Mouse (Mus musculus) NIH3T3 (cell line): Measurements from ENCODE around the gene Cdc20b.
"Not testable (repeated sequence)": the region's sequence is repeated elsewhere in the genome, so short reads cannot be mapped to it uniquely, and the experiment has no call there.

Experiments
- DNase-seq: peaks from one replicate; pipeline ENCODE4 v3.0.0-alpha.2; 2012; ENCODE audit warnings: low read depth

Gene Cdc20b

DNA sequence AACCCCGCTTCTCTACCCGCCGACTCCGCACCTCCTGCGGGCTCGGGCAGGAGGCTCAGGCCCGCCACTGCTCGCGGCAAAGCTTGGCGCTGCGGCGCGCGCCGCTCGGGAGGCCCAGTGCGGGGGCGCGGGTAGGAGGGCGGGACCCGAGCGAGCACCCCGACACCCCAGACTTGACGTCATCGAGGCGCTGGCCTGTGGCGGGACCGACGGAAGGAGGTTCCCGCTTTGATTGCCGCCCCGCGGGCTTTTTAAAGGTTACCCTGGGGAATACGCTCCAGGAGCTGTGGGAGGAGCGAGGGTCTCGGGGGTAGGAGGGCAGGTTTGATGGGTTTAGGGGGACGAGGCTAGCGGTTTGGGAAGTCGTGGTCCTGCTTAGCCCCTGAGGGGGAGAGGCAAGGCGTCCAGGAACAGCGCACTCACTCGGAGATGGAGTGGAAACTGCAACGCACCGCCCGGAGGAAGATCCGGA, at the start of gene Cdc20b:
Cdc20b (plus strand) TSS at position 162 of the 472 bp plus-strand sequence.
- no peak for DNase-seq

- DNase-seq, result no peak
These were observed 49.1 kb upstream of the Cdc20b start for GRCm38 (mm10) chr13:112985605-112986450.

- no peak for DNase-seq
These were observed 48.4 kb upstream of the Cdc20b start for GRCm38 (mm10) chr13:112986451-112986950.

- peak; percentile 97 for DNase-seq
These were observed 47.4 kb upstream of the Cdc20b start, which contains the start of gene Ccno for GRCm38 (mm10) chr13:112987532-112987943. TSS of gene Ccno (plus strand) at chr13:112987802.

DNA sequence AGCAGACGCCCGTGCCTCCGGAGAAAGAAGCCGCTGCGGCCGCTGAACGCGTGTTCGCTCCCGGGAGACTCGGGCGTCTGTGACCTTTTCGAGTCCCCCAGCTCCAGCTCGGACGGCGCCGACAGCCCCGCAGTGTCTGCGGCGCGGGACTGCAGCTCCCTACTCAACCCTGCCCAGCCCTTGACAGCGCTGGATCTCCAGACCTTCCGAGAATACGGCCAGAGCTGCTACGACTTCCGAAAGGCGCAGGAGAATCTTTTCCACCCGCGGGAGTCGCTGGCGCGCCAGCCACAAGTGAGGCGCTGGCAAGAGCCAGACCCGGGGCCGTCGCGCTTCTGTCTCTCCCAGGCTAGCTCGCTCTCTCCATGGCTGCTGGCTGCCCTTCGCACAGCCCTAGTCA, 46.9 kb upstream of the Cdc20b start:
- peak; percentile 40 for DNase-seq

DNA sequence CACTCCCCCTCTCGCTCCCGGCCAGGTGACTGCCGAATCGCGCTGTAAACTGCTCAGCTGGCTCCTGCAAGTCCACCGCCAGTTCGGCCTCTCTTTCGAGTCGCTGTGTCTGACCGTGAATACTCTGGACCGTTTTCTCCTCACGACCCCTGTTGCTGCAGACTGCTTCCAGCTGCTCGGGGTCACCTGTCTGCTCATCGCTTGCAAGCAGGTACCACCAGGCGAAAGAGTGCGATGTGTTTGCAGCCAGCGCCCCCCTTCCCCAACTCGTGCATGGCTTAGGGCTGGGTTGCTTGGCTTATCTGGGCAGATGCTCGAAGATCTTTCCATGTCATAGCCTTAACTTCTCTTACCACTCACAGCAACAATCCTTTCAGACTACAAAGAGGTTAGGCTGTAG, 46.0 kb upstream of the Cdc20b start:
- DNase-seq, result no peak

GRCm38 (mm10) chr13:112989541-112989940, 45.4 kb upstream of the Cdc20b start:
- DNase-seq, result peak; percentile 24

- no peak for DNase-seq
These were observed 44.6 kb upstream of the Cdc20b start for GRCm38 (mm10) chr13:112990346-112990745.

DNA sequence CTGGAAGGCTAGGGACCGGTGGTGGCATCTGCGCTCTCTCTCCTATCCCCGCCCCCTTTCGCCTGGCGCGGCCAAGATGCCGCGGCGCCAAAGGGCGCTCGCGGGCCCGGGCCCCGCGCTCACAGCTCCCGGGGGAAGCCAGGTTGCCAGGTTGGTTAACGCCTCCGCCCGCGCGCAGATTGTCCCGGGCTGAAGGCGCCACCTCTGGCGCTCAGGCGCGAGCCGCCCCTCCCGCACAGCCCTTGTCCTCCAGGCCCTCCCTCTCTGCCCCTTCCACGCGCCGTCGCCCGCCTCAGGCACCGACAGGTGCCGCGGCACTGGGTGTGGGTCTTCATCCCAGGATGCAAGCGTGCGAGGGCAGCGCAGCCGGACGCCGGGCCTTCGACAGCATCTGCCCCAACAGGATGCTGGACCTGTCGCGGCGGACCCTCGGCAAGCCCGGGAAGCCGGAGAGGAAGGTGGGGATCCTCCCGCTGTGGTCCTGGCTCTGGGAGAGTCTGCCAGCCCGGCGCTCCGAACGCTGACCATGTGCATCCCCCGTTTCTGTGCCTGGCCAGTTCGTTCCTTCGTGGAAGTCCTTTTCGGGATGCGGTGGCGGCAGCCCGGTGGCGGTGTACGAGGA, 41.3 kb upstream of the Cdc20b start, which contains the start of gene Mcidas:
Mcidas (plus strand) TSS at position 315 of the 622 bp plus-strand sequence.
- no peak for DNase-seq

DNA sequence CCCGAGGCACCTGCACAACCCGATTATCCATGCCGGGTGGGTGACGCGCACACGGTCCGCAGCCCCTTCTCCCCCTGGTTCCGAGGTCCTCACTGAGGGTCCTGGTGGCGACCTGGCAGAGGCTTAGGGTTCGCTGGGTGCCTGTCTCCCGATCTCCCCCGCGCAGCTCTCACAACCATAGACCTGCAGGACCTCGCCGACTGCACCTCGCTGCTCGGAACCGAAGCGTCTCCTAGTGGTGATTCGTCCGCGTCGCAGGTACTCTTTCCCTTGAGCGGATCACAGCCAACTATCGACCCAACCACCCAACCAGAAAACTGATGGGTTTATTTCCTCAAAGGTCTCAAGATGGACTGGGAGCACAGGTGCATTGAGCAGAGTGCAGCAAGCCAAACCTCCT, 40.7 kb upstream of the Cdc20b start:
- DNase-seq, result no peak

GRCm38 (mm10) chr13:112996407-112996806, 38.5 kb upstream of the Cdc20b start:
- peak; percentile 28 for DNase-seq

DNA sequence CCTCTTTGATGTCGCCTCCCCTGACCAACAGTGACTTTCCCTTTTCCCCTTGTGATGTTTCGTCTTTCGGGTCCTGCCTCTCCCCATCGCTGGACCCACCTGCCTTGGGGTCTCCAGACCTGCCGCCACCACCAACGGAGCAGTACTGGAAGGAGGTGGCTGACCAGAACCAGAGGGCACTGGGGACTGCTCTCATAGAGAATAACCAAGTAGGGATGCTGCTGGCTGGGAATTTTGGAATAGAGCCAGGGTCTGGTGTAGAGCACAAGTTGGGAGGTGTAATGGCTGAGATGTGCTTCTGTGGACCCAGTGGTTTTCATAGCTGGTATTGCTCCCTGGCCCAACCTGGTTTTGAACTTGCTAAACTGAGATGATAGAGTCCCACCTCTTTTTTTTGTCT, 37.5 kb upstream of the Cdc20b start:
- DNase-seq, result no peak

DNA sequence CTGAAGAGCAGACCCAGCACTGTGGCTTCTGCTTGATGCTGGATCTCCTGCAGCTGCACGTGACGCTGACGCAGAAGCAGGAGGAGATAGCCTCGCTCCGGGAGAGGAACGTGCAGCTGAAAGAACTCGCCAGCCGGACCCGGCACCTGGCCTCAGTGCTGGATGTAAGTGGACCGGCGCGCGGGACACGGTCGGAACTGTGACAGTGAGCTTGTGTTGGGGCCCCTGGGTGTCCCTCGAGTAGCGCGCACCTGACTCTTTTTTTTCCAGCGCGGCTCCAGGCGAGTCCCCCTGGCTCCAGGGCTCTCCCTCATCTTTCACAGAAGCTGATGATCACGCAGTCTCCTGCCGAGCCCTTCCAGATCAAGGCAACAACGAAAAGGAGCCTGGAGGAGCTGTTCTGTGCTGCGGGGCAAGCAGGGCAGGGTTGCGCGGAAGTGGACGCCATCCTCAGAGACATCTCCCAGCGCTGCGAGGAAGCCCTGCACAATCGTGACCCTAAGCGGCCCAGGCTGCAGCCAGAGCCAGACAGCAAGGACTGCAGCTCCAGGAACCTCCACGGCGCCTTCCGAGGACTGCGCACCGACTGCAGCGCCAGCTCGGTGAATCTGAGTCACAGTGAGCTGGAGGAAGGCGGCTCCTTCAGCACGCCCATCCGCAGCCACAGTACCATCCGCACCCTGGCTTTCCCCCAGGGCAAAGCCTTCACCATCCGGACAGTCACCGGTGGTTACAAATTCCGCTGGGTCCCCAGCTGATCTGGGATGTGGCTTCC, 36.3 kb upstream of the Cdc20b start:
- peak; percentile 67 for DNase-seq

GRCm38 (mm10) chr13:113000090-113000489, 34.8 kb upstream of the Cdc20b start:
- no peak for DNase-seq

DNA sequence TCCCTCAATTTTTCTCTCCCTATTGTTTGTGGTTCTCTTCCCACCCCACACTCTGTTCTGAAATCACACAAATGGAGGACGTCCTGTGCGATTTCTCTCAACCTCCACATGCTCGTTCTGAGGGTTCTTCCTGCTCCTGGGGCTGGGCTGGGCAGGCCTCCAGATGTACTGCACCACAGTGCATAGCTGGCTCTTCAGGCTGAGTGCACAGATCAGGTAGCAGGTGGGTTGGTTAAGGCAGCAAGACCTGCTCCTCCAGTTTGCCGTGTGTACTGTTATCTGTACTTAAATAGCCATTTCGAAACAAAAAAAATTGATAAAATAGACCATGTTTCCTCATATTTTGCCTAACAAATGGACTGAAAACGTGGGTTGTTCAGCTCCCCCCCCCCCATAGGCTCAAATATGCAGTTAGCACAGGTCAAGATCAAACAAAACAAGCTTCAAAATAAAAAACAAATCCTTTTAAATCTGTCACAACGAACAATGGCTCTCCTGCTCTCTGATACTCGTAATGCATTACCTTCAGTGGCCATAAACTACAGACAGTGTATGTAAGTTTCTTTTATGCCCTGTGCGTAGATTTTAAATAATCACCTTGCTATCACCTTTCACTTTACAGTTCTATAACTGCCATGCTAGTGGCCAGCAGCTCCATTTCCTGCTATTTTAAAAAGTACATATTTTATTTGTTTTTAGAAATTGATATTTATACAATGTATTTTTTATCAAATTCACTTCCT, 34.2 kb upstream of the Cdc20b start:
- no peak for DNase-seq

DNA sequence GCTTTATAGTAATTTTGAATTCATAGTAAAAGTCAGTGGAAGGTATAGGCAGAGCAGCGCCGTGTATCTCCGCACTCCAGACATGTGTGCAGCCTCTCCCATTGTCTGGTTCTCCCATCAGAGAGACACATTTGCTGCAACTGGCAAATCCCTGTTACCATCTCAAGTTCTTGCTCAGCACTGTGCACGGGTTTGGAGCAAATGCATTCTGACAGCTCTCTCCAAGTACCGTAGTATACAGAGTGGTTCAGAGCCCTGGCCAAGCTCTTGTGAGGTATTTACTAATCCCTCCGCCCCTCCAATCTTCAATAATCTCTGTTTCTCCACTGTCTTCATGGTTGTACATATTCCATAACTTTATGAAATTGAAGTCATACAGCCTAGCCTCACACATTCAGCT, 22.2 kb upstream of the Cdc20b start:
- no peak for DNase-seq

- not testable (repeated sequence) for DNase-seq
These were observed 21.5 kb upstream of the Cdc20b start for GRCm38 (mm10) chr13:113013174-113013953.

- no peak for DNase-seq
These were observed 13.4 kb upstream of the Cdc20b start for GRCm38 (mm10) chr13:113021521-113021920.

GRCm38 (mm10) chr13:113022467-113022866, 12.4 kb upstream of the Cdc20b start:
- DNase-seq, result no peak

GRCm38 (mm10) chr13:113023274-113024143, 11.4 kb upstream of the Cdc20b start:
- DNase-seq, result no peak
